Mouse (Mus musculus) v-Abl transformed pro-B cells (cell line): Measurements from ENCODE around the gene Tfdp2.

ENCODE experiments used
- in situ Hi-C, 2 experiments: fragments of 400-800 bp; cut with MboI; formaldehyde crosslinking; loops; one replicate each; pipeline ENCODE4 v1.15.1; 2025; ENCODE audit not compliant: unreplicated experiment in 2 of 2

The Tfdp2 gene

DNA sequence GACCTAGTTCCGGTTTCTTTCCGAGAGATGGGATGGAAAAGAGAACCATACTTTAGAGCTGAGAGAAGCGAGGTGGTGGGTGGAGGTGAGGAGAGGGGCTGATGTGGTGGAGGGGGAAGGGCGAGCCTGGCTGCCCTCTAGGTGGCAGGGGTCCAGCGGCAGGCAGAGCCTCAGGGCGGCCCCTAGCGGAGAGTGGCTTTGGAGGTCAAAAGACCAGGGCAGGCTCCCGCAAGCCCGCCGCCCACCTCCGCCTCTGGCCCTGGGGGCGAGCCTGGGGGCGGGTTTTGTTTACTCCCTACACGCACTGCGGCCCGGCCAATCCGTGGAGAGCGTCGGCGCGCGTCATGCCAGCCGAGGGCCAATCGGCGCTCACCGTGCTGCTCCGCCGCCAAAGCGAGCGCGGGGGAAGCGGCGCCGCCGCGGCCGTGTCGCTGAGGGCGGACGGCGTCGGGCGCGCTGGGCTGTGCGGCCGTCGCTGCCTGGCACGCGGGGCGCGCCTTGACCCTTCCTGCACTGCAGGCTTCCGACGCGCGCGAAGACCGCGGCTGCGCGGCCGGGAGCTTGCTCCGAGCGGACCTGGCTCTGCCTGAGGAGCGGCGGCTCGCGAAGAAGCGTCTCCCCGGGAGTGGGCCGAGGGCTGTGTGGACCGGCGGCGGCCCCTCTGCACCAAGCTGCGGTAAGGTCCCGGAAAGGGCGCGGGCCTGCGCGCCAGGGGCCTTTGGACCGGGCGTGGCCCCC, at the start of gene Tfdp2:
Tfdp2 (plus strand) TSS at position 391 of the 738 bp plus-strand sequence.
- in situ Hi-C loops, result no loop called here

DNA sequence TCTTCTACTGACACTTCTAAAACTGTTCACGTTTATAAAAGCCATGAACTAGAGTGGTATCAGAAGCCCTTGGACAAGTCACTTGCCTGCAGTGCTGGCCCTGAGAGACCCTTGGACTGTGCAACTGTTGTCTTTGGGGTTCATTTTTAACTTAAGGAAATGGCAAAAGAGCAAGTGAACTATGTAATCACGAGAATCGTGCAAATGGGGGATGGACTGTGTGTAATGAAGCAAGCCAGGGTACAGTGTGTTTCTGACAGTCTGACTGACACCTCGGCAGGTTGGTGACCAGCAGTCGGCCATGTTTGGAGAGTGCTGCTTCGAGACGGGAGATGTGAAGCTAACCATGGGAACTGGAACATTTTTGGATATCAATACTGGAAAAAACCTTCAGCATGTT, 43.3 kb upstream of the Tfdp2 start:
- in situ Hi-C loops, result loop anchor here in 1 of 2 experiments (25.0 kb wide), 1 partner anchor 666 kb away; no protein-coding TSS in a partner anchor

DNA sequence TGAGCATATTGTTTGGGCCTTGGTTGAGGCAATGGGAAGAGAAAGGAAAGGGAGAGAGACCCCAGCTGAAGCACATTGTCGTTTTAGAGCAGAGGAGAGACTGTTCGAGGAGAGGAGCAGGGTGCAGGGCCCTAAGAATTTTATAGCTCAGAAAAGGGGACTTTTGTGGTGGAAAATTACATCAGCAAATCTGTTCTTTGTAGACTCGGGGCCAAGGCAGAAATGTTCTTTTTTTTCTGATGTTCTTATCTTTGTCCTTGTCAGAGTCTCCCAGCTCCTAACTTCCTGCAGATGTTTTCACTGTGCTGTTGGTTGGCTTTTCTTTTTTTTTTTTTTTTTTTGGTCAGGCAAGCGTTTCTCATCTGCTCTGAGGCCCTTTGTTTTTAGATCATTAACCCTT, 37.6 kb upstream of the Tfdp2 start:
- in situ Hi-C loops, result loop anchor here in 1 of 2 experiments (25.0 kb wide), 1 partner anchor 671 kb away; no protein-coding TSS in a partner anchor

DNA sequence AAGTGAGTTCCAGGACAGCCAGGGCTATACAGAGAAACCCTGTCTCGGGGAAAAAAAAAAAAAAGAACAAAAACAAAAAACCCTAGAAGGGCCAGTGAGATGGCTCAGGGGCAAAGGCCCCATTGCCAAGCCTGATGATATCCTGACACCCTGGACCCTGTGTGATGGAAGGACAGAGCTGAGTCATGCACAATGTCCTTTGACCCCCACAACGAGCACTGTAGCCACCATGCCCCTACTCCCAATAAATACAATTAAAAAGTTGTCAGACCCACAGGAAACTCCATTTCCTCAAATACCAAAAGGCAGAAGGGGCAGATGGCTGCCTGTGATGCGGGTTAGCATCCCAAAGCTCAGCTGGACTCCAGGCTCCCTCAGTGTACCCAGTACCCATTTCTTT, 37.0 kb upstream of the Tfdp2 start:
- in situ Hi-C loops, result loop anchor here in 1 of 2 experiments (25.0 kb wide), 1 partner anchor 672 kb away; no protein-coding TSS in a partner anchor

DNA sequence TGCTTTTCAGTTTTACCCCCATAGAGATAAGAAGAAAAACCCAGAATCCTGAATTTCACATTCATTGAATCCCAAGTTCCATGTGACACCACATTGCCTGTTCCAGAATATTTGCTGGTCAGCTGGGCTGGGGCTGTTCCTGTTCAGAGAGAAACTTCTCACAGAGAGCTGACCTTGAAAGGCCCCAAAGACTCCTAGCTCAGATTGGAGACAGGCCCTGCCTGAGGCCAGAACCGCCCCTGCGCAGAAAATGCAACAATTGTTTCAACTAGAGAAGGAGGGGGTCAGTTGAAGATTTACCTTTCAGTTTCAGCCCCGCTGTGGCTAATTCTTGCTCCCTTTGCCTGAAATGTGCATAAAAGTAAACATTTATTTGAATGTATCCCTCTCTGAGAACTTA, 35.3 kb upstream of the Tfdp2 start:
- in situ Hi-C loops, result loop anchor here in 1 of 2 experiments (25.0 kb wide), 1 partner anchor 673 kb away; no protein-coding TSS in a partner anchor

DNA sequence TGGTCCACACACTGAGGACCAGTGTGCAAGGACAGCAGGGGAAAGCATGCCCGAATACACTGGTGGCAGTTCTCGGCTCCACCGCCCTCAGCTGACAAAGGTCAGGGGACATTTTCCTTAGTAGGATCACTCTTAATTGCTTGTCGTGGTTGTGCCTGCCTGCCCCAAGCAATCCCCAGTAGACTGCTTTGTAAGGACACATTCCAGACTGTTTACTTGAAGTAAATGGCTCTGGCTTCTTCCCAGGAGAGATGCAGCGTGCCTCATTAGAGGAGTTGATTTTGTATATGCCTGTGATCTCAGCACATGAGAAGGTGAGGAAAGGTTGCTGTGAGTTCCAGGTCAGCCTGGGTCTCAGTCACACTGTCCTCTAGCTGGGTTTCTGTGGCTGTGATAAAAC, 33.7 kb upstream of the Tfdp2 start:
- in situ Hi-C loops, result loop anchor here in 1 of 2 experiments (25.0 kb wide), 1 partner anchor 675 kb away; no protein-coding TSS in a partner anchor

DNA sequence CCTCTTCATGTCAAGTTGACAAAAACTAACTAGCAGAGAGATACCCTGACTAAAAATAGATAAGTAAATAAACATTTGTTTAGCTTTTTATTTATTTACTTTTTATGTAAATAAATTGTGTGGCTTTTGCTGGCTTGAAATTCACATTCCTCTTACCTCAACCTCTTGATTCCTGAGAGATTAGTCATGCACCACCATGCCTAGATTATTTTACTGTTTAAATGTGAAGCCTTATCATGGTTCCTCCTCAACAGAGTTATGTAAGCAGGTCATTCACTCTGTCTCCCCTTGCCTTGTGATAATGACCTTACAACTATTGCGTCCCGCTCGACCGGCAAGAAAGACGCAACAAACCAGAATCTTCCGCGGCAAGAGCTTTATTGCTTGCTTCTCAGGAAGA, 32.6 kb upstream of the Tfdp2 start:
- in situ Hi-C loops, result loop anchor here in 1 of 2 experiments (25.0 kb wide), 1 partner anchor 676 kb away; no protein-coding TSS in a partner anchor

DNA sequence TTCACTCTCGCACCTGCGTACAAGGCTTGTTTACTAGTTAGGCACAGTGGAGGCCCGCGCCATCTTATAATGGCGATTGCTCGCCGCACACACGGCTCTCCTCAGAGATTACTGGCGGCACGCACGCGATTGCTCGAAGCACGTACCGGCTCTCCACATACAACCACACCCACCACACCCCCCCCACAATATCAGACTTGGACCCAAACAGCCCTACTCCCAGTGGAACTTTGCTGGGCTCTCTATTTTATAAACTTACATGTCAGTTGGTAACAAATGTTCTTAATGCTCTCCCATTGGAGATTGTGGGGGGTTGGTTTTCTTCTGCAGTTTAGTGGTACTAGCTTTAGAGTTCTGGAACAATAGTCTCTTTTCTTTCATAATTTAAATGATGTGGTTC, 32.1 kb upstream of the Tfdp2 start:
- in situ Hi-C loops, result loop anchor here in 1 of 2 experiments (25.0 kb wide), 1 partner anchor 677 kb away; no protein-coding TSS in a partner anchor

DNA sequence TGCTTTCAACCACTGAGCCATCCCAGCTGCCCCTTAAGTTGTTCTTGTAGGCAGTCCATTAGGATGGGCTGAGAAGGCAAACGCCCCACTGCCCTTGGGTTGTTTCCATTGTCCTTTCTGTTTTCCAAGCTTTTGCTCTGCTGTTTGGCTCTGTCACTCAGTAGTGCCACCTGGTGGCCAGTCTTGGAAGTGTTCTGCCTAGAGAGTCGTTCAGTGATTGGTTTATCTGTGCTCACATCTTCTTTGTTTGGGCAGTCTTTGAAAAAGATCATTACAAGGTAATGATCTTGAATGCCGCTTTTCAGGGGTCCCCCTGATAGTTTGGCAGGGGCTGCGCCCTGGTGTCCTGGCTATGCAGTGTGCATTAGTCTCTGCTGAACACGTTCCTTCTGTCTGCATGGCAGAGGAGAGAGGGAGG, 28.9 kb upstream of the Tfdp2 start:
- in situ Hi-C loops, result loop anchor here in 1 of 2 experiments (25.0 kb wide), 1 partner anchor 680 kb away; no protein-coding TSS in a partner anchor

DNA sequence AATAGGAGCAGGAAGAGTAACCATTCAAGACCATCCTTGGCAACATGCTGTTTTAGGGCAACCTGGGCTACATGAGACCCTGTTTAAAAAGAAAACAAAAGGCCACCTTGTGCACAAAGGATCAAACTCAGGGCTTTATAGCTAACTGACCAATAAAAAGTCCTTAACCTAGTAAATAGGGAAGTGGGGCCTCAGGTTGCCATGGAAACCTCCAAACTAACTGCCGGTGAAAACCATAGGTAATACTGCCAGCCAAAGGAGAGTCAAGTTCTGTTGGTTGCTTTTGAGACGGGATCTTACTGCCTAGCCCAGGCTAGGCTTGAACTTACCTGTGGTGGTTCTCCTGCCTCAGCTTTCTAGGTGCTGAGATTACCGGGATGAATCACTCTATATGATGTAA, 25.5 kb upstream of the Tfdp2 start:
- in situ Hi-C loops, result loop anchor here in 1 of 2 experiments (25.0 kb wide), 1 partner anchor 683 kb away; no protein-coding TSS in a partner anchor

DNA sequence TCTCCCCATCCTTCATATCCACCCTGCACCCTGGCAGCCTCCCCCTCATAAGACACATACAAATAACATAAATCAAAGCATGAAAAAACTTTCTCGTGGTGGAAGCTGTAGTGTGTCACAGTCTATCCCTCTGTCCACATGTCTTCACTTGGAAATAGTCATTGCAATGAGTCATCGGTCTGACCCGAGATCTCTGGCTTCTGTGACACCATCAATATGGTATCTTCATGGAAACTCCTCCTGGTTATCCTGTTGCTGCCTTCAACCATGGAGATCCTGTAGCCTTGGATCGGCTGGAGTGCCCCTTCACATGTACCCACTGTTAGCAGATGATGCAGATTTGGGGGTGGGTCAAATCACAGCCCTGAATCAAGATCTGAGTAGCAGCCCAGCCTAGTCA, 11.2 kb upstream of the Tfdp2 start:
- in situ Hi-C loops, result no loop called here

DNA sequence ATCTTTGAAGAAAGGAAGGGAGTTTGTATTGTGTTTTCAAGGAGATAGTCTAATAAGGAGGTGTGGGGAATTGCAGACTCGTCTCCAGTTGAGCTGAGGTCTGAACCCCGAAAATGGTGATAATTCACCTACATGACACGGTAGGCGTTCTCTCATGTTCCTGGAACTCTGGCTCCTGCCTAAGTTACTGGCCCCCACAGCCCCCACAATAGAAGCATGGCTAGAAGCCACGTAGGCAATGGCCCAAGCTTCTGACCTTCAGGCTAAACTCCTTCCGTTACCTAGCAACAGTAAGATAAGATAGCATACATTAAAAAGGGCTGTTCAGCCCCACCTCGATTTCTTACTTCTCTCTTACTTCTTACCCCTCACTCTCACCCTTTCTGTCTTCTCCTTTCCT, 9.4 kb upstream of the Tfdp2 start:
- in situ Hi-C loops, result no loop called here

DNA sequence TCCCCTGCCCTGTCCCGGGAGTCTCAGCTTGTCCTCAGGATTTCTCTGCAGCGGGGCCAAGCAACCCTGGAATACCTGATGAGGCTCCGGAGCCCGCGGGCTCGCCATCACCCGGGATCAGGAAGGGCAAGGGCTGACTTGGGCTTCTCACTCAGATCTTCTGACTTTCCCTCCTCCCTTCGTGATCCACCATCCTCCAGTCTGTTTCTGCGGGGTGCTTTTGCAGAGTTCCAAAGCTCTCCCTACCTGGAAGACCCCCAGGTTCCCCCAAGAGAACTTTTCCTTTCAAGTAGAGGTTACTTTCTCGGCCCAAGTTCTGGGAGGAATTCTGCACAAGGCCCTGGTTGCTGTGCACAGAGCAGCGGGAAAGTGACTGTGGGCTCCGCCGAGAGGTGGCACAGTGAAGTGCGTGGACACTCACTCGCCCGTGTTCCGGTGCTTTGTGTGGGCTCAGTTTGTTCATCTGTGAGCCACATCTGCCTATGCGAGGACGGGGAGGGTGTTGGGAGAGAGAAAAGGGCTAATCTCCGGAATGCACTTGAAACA, 634 bp downstream of the Tfdp2 start:
- in situ Hi-C loops, result no loop called here

DNA sequence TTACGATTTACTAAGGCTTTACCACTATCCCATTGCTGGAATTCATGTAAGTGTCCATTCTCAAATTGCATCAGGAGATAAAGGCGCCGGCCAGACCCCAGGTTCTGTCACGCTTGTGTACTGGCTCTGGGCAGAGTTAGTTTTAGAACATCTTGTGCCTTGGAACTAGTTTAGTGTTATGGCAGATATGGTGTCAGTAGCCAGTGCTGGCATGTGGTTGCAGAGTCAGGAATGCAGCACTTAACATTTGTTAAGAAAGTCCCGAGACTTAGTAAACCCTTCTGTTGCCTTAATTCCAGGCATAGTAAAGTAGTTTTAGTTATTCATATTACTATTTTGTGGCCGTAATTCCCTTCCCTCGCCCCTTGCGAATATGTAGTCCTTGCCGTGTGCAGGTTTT, 1.7 kb downstream of the Tfdp2 start:
- in situ Hi-C loops, result no loop called here

DNA sequence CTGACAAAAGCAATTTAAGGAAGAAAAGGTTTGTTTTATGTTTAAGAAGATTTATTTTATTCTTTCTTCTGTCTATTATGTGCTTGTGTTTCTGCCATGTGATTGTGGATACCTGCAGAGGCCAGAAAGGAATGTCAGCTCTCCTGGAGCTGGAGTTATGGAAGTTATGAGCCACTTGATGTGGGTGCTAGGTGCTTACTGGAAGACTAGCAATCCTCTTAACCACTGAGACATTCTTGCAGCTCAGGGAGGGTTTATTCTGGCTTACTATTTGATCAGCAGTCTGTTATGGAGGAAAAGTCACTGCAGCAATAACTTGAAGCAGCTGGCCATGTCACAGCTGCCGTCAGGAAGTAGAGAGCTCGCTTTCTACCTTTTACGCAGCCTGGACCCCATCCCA, 7.6 kb downstream of the Tfdp2 start:
- in situ Hi-C loops, result loop anchor here in 1 of 2 experiments (25.0 kb wide), 1 partner anchor 1641 kb away; no protein-coding TSS in a partner anchor

DNA sequence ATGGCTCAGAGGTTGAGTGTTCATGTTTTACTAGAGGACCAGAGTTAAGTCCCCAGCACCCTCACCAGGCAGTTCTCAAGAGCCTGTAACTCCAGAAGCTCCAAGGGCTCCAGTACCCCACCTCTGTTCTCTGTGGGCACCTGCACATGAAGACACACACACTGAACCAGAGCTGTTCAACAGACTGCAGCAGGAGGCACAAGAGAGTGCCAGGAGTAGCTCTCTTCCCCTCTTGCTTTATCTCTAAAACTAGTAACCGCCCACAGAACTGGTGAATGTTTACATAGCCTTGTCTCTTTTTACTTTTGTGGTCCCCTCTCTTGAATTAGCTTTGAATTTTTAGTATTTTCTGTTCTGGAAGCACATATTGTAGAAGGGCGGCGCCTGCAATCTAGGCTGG, 11.4 kb downstream of the Tfdp2 start:
- in situ Hi-C loops, result loop anchor here in 1 of 2 experiments (25.0 kb wide), 1 partner anchor 1645 kb away; no protein-coding TSS in a partner anchor

DNA sequence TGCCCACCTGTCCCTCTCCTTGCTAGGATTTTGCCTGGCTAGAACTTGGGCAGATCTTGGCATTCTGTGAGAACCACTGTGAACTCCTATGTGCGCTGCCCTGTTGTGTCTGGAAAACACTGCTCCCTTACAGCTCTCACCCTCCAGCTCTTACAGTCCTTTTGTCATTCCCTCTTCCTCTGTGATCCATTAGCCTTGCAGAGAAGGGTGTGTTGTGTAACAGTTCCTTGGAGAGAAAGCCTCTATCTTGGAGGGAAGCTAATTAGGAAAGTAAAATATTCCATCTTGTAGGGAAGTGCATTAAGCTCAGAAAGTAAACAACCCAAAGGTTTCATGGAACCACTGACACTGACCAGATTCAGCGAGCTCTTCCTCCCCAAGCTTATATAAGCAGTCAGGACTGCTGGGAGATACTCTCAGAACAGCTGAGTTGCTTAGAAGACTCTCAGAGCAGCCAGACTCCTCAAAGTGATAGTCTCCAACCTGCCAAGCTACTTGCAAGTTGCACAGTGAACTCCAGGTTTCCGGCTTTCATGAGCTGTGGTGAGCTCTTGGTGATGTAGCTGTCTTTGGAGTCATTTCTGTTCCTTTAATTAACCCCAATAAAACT, 17.1 kb downstream of the Tfdp2 start:
- in situ Hi-C loops, result loop anchor here in 1 of 2 experiments (25.0 kb wide), 1 partner anchor 1651 kb away; no protein-coding TSS in a partner anchor

DNA sequence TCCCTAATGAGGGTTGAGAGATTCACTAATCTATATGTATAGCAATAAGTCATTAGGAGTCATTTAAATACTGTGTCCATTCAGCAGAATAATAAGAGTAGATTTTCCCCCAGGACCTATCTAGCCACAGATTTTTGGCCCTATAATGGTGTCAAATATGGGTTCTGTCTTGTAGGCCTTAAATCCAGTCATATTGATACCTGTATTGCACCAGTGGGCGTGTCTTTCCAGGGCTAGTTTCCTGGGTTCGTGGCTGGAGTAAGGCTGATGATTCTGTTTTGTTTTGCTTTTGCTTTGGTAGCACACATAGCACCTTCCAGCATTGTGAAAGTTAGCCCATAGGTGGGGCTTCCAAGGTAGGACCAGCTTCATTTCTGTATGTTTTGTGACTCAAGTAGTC, 18.1 kb downstream of the Tfdp2 start:
- in situ Hi-C loops, result loop anchor here in 1 of 2 experiments (25.0 kb wide), 1 partner anchor 1652 kb away; no protein-coding TSS in a partner anchor

DNA sequence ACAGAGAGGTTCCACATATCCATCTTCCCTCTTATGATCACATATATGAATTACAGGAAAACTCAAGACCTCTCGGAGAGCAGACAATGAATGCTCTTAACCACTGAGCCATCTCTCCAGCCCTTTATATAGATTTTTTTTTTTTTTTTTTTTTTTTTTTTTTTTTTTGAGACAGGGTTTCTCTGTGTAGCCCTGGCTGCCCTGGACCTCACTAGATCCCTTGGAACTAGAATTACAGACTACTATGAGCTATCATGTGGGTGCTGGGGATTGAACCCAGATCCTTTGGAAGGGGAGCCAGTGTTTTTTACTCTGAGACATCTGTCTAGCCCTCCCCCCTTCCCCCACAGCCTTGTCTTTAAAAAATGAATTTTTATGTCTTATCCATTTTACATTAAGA, 21.2 kb downstream of the Tfdp2 start:
- in situ Hi-C loops, result loop anchor here in 1 of 2 experiments (25.0 kb wide), 1 partner anchor 1655 kb away; no protein-coding TSS in a partner anchor

DNA sequence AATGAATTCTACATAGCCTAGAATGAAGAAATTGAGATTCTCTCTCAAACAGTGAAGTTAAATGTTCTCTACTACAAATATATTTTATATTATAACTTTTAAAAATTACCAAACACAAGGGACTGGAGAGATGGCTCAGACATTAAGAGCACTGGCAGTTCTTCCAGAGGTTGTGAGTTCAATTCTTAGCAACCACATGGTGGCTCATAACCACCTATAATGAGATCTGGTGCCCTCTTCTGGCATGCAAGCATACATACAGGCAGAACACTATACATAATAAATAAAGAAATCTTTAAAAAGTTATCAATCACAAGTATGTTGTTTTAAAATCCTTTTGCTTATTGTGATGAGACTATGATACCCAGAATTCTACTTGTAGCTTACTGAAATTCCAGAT, 21.7 kb downstream of the Tfdp2 start:
- in situ Hi-C loops, result loop anchor here in 1 of 2 experiments (25.0 kb wide), 1 partner anchor 1655 kb away; no protein-coding TSS in a partner anchor
